Mouse (Mus musculus) heart, embryonic 15.5 days (tissue): Measurements from ENCODE around the gene Arl6. TPM values are rescaled to one million over a fixed set of nuclear protein-coding genes. Genes with fewer than 3 reads are reported as not detected.

Experiments
- ATAC-seq: fragments of 200-750 bp; cut with Nextera tagmentation; replicated peaks from 2 replicates; pipeline ENCODE4 v1.8.0; 2017; ENCODE audit warnings: low read depth, moderate TSS enrichment; ENCODE audit not compliant: insufficient number of reproducible peaks, insufficient read depth, low FRiP score
- H3K27ac ChIP-seq: fragments of 300-500 bp; sonication (generic); 2 replicates; pipeline ENCODE4 v1.5.1; 2015; ENCODE audit warnings: mild to moderate bottlenecking, inconsistent platforms
- H3K27me3 ChIP-seq: fragments of 300-500 bp; sonication (generic); 2 replicates; pipeline ENCODE4 v1.6.1; 2015; ENCODE audit warnings: inconsistent platforms
- H3K36me3 ChIP-seq: fragments of 300-500 bp; sonication (generic); 2 replicates; pipeline ENCODE4 v1.6.1; 2015; ENCODE audit warnings: mild to moderate bottlenecking, inconsistent platforms
- H3K4me1 ChIP-seq: fragments of 300-500 bp; sonication (generic); replicated peaks from 2 replicates; pipeline ENCODE4 v1.6.1; 2015; ENCODE audit warnings: inconsistent platforms
- H3K4me2 ChIP-seq: fragments of 300-500 bp; sonication (generic); 2 replicates; pipeline ENCODE4 v1.6.1; 2015; ENCODE audit warnings: inconsistent platforms, mild to moderate bottlenecking, moderate library complexity
- H3K4me3 ChIP-seq: fragments of 300-500 bp; sonication (generic); 2 replicates; pipeline ENCODE4 v1.5.1; 2015; ENCODE audit warnings: mild to moderate bottlenecking, inconsistent platforms
- H3K9ac ChIP-seq: fragments of 300-500 bp; sonication (generic); 2 replicates; pipeline ENCODE4 v1.6.1; 2015; ENCODE audit warnings: mild to moderate bottlenecking, inconsistent platforms
- H3K9me3 ChIP-seq: fragments of 300-500 bp; sonication (generic); replicated peaks from 2 replicates; pipeline ENCODE4 v1.6.1; 2016; ENCODE audit warnings: inconsistent platforms
- WGBS: fragments of 180-500 bp; shearing (Covaris S2); methylation state at CpG from one replicate; pipeline ENCODE4 v1.1.7; 2015; ENCODE audit warnings: mixed read lengths; 5-methylcytosine and 5-hydroxymethylcytosine counted together
- polyA plus RNA-seq: library from polyadenylated mRNA; unstranded; fragments of >200 nt; fragmentation: Nextera tagmentation; extraction: Ambion mirVana; gene quantifications from 2 replicates; pipeline ENCODE4 v1.2.1, GENCODE M21; 2015

Arl6 gene
- polyA plus RNA-seq, 1 experiment from 2014 or later = 22.2 TPM

DNA sequence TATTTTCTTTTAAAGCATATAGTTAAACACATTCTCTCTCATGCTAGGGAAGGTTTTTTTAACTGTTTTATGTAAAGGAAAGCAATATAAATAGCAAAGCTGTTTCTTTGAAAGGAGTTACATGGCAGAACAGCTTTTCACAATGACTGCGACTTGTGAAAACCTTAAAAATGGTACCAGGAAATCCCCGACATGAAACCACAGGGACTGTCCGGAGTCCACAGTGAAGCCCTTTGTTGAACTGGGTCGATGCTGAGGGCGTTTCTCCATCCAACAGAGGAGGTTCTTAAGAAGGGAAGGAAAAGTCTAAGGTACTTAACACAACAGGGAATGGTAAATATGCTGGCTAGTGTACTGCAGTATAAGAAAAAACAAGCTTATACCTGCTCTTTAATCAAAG lies 75.2 kb downstream of the Arl6 start:
- H3K9me3 ChIP-seq = no peaks in the 10 kb centered on the region
- no peak for ATAC-seq
- H3K36me3 ChIP-seq = peaks cover 16% of the 10 kb centered on the region
- H3K27ac ChIP-seq = no peak overlapping the region
- H3K4me3 ChIP-seq = no peak overlapping the region
- H3K4me2 ChIP-seq = no peak overlapping the region
- no peaks in the 10 kb centered on the region for H3K27me3 ChIP-seq
- peaks cover 32% of the 10 kb centered on the region for H3K4me1 ChIP-seq
- WGBS = 84% methylated on average over 5 of the region's 5 CpGs
- no peak overlapping the region for H3K9ac ChIP-seq

Other genes starting within 250 kb of the Arl6 start
- not detected in 2 replicates for gene Gabrr3, start 232.1 kb downstream of the Arl6 start, polyA plus RNA-seq
- 22.8 and 25.0 TPM in 2 replicates for gene Riox2, start 167.6 kb downstream of the Arl6 start, polyA plus RNA-seq
- gene Crybg3, start 38.4 kb downstream of the Arl6 start, polyA plus RNA-seq = 10.6 and 11.3 TPM in 2 replicates